Mouse (Mus musculus): ENCODE measurements around the gene Gpr55. TPM values are rescaled to one million over a fixed set of nuclear protein-coding genes. Genes with fewer than 3 reads are reported as not detected.
A peak's percentile ranks its signal among the peaks of the same experiment; 100 is the strongest.

Gene Gpr55
- polyA plus RNA-seq, 1 experiment from 2014 or later = 0.10 TPM

- H3K36me3 ChIP-seq (ENCODE audit: control insufficient read depth, insufficient read depth, low read length) = no peaks in the 10 kb centered on the region
- no peaks in the 10 kb centered on the region for H3K27me3 ChIP-seq (replicated peaks; ENCODE audit: control insufficient read depth, insufficient read depth, low read length)
- H3K4me3 ChIP-seq (ENCODE audit: low read length) = no peak overlapping the region
- WGBS = 78% methylated on average over 5 of the region's 5 CpGs
- no peak for ATAC-seq
- H3K9ac ChIP-seq (ENCODE audit: low read depth, low read length) = no peak overlapping the region
- no peaks in the 10 kb centered on the region for H3K9me3 ChIP-seq (ENCODE audit: control insufficient read depth, low read length)
- H3K4me1 ChIP-seq (ENCODE audit: control insufficient read depth, insufficient read depth, low read length) = peaks cover 8% of the 10 kb centered on the region
- no peak overlapping the region for H3K27ac ChIP-seq (ENCODE audit: low read length)
- H3K4me2 ChIP-seq (ENCODE audit: low read depth, low read length) = no peak overlapping the region
Measured at GRCm38 (mm10) chr1:85925183-85925582, 35.6 kb downstream of the Gpr55 start.

- Histone ChIP-seq H3K36me3 (ENCODE audit: control insufficient read depth, insufficient read depth, low read length) (no peaks in the 10 kb centered on the region), H3K27ac (ENCODE audit: low read length) (no peak overlapping the region), H3K9ac (ENCODE audit: low read depth, low read length) (no peak overlapping the region), H3K9me3 (ENCODE audit: control insufficient read depth, low read length) (no peaks in the 10 kb centered on the region), H3K4me1 (ENCODE audit: control insufficient read depth, insufficient read depth, low read length) (0 out of 2 replicates have a peak, but pooled peaks cover under 1% of the 10 kb centered on the region), H3K4me2 (ENCODE audit: low read depth, low read length) (no peak overlapping the region), H3K27me3 (replicated peaks; ENCODE audit: control insufficient read depth, insufficient read depth, low read length) (no peaks in the 10 kb centered on the region), H3K4me3 (ENCODE audit: low read length) (no peak overlapping the region)
- 69% methylated on average over 5 of the region's 5 CpGs for WGBS
- no peak for ATAC-seq
Measured at GRCm38 (mm10) chr1:85922865-85923211, 38.0 kb downstream of the Gpr55 start.

DNA sequence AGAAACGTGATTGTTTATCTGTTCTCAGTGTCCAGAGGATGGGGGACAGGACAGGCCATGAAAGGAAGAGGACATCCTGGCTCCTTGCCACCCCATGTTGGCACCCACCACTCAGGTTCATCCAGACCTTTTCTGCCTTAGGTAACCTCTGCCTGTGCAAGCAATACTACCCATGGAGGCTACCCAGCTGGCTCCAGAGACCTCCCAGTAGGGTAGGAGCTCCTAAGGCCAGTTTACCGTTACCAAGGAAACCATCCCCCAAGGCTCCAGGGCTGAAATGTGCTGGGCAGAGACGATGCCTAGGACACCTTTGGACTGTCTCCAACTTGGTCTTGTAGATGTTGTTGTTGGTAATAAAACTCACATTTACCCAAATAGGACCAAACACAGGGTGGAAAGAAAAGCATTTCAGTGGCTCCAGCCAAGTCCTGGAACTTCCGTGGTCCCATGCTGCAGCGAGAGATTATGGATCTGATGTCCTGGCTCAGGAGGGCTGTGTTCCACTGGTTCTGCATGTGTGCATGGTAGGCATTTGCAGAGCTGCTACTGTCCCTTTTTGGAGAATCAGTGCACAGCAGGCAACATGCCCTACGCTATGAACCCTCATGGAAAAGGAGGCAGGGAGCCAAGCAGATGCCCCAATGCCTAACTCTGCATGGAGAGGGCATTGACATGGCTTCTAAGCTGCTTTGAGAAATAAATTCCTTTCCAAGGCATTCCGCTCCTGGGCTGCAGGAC is 38.5 kb downstream of the Gpr55 start:
- ATAC-seq = no peak; the same call in 1 of the 2 replicates
- H3K4me2 ChIP-seq (ENCODE audit: low read depth, low read length) = no peak overlapping the region
- H3K9ac ChIP-seq (ENCODE audit: low read depth, low read length) = no peak overlapping the region
- H3K27me3 ChIP-seq (replicated peaks; ENCODE audit: control insufficient read depth, insufficient read depth, low read length) = no peaks in the 10 kb centered on the region
- H3K9me3 ChIP-seq (ENCODE audit: control insufficient read depth, low read length) = no peaks in the 10 kb centered on the region
- H3K4me3 ChIP-seq (ENCODE audit: low read length) = no peak overlapping the region
- WGBS = 64% methylated on average over 7 of the region's 7 CpGs
- H3K36me3 ChIP-seq (ENCODE audit: control insufficient read depth, insufficient read depth, low read length) = no peaks in the 10 kb centered on the region
- no peaks in the 10 kb centered on the region for H3K4me1 ChIP-seq (ENCODE audit: control insufficient read depth, insufficient read depth, low read length)
- H3K27ac ChIP-seq (ENCODE audit: low read length) = no peak overlapping the region

DNA sequence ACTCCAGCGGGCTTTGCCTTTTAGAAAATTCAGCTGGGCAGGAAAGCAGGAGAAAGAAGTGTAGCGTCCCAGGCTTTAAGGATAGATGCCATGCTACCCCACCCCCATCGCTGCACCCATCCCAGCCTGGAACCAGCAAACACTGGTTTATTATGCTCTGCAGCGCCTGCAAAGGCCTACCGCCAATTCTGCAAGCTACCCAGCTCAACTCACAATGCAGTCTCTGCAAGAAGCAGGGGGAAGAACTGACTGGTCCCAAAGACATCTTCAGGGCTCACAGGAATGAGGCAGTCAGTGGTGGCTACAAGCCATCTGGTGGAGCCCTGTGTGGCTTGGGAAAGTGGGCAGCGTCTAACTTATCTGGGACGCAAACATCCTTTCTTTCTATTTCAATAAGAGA is 39.1 kb downstream of the Gpr55 start:
- no peak overlapping the region for H3K27ac ChIP-seq (ENCODE audit: low read length)
- H3K9ac ChIP-seq (ENCODE audit: low read depth, low read length) = no peak overlapping the region
- H3K4me1 ChIP-seq (ENCODE audit: control insufficient read depth, insufficient read depth, low read length) = no peaks in the 10 kb centered on the region
- H3K27me3 ChIP-seq (replicated peaks; ENCODE audit: control insufficient read depth, insufficient read depth, low read length) = no peaks in the 10 kb centered on the region
- H3K4me2 ChIP-seq (ENCODE audit: low read depth, low read length) = no peak overlapping the region
- 78% methylated on average over 7 of the region's 7 CpGs for WGBS
- H3K9me3 ChIP-seq (ENCODE audit: control insufficient read depth, low read length) = no peaks in the 10 kb centered on the region
- ATAC-seq = no peak
- no peaks in the 10 kb centered on the region for H3K36me3 ChIP-seq (ENCODE audit: control insufficient read depth, insufficient read depth, low read length)
- H3K4me3 ChIP-seq (ENCODE audit: low read length) = no peak overlapping the region

DNA sequence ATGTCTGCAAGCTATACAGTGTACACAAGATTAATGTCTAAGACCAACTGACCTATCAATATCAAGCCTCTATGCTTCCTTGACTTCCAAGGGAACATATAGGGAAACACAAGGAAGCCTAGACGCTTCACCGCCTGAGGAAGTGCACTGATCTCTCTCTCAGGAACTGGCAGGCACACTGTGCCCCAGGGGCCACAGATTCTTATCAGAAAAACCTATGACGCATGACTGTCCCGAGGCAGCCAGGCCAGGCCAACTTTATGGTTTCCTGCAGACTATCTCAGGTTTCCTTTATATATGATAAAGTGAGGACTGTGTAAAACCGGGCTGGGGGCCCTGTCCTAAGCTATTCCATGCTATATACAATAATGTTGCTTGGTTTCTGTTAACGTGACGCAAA is 41.2 kb downstream of the Gpr55 start:
- Histone ChIP-seq H3K4me3 (ENCODE audit: low read length) (no peak overlapping the region), H3K27ac (ENCODE audit: low read length) (no peak overlapping the region), H3K36me3 (ENCODE audit: control insufficient read depth, insufficient read depth, low read length) (no peaks in the 10 kb centered on the region), H3K27me3 (replicated peaks; ENCODE audit: control insufficient read depth, insufficient read depth, low read length) (no peaks in the 10 kb centered on the region), H3K9ac (ENCODE audit: low read depth, low read length) (no peak overlapping the region), H3K9me3 (ENCODE audit: control insufficient read depth, low read length) (no peaks in the 10 kb centered on the region), H3K4me2 (ENCODE audit: low read depth, low read length) (no peak overlapping the region), H3K4me1 (ENCODE audit: control insufficient read depth, insufficient read depth, low read length) (no peaks in the 10 kb centered on the region)
- 58% methylated on average over 7 of the region's 7 CpGs for WGBS
- peak; percentile 87 for ATAC-seq

DNA sequence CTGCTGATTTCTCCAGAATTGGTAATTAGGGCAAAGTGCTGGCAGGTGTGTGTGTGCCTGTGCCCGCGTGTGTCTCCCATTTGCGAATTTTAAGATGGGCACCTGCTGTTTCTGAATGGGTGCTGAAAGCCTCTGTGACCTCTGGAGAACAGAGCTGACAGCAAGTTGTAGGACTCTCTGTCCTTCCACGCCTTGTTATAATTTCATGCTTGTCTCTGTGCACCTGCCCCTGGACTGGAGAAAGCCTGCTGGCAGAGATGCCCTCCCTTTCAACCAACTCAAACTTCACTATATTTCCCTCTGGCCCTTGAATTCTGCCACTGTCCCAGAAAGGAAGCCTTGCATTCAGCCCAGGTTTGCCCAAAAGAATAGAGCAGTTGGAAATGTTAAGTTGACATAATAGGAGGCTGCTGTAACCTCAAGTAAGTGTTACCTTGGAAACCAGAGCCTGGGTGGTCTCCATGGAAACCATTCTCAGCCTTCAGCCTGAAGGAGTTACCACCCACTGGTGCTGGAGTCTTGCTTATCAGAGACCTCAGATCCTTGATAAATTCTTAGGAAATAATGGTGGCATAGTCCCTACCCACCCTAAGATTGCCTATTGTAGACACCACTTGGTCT is 43.9 kb downstream of the Gpr55 start:
- H3K27ac ChIP-seq (ENCODE audit: low read length) = no peak overlapping the region
- H3K4me1 ChIP-seq (ENCODE audit: control insufficient read depth, insufficient read depth, low read length) = no peaks in the 10 kb centered on the region
- no peaks in the 10 kb centered on the region for H3K9me3 ChIP-seq (ENCODE audit: control insufficient read depth, low read length)
- H3K27me3 ChIP-seq (replicated peaks; ENCODE audit: control insufficient read depth, insufficient read depth, low read length) = no peaks in the 10 kb centered on the region
- H3K4me3 ChIP-seq (ENCODE audit: low read length) = no peak overlapping the region
- no peaks in the 10 kb centered on the region for H3K36me3 ChIP-seq (ENCODE audit: control insufficient read depth, insufficient read depth, low read length)
- H3K4me2 ChIP-seq (ENCODE audit: low read depth, low read length) = no peak overlapping the region
- 59% methylated on average over 4 of the region's 4 CpGs for WGBS
- ATAC-seq = no peak
- H3K9ac ChIP-seq (ENCODE audit: low read depth, low read length) = no peak overlapping the region

GRCm38 (mm10) chr1:85915890-85916289 is 44.9 kb downstream of the Gpr55 start:
- no peak overlapping the region for H3K4me3 ChIP-seq (ENCODE audit: low read length)
- H3K4me1 ChIP-seq (ENCODE audit: control insufficient read depth, insufficient read depth, low read length) = no peaks in the 10 kb centered on the region
- ATAC-seq = no peak
- no peak overlapping the region for H3K4me2 ChIP-seq (ENCODE audit: low read depth, low read length)
- H3K36me3 ChIP-seq (ENCODE audit: control insufficient read depth, insufficient read depth, low read length) = peaks cover under 1% of the 10 kb centered on the region; the same call in 1 of the 2 replicates
- H3K27me3 ChIP-seq (replicated peaks; ENCODE audit: control insufficient read depth, insufficient read depth, low read length) = no peaks in the 10 kb centered on the region
- no peak overlapping the region for H3K27ac ChIP-seq (ENCODE audit: low read length)
- H3K9ac ChIP-seq (ENCODE audit: low read depth, low read length) = no peak overlapping the region
- no peaks in the 10 kb centered on the region for H3K9me3 ChIP-seq (ENCODE audit: control insufficient read depth, low read length)

DNA sequence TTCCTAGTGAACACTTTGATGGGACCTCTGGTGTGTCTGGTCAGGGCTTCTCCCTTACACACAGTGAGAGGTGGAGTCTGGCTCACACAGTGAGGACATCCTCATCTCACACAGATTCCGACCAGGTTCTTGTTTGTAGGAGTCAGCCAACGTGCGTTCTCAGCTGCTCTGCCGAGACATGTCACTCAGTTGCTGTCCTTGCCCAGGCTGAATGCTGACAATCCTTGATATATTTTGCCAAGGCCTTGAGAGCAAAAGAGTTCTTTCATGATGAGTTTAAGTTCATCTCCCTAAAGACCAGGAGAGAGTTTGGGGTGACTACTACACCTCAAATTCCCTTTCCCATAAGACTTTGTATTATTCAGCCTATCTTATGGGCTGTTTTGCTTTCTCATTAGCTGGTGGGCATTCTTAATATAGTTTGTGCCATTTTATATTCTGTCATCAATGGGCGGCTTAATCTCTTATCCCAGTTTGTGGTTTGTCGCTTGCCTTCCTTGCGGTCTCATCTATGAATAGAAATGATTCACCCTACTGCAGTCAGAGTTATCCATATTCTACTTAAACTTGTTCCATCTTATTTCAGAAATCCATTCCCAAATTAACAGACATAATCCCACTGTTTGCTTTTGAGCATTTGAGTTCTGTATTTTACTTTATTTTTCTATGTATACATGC is 47.6 kb downstream of the Gpr55 start:
- no peak overlapping the region for H3K27ac ChIP-seq (ENCODE audit: low read length)
- H3K4me3 ChIP-seq (ENCODE audit: low read length) = no peak overlapping the region
- H3K36me3 ChIP-seq (ENCODE audit: control insufficient read depth, insufficient read depth, low read length) = peaks cover 2% of the 10 kb centered on the region; the same call in 1 of the 2 replicates
- ATAC-seq = no peak
- H3K27me3 ChIP-seq (replicated peaks; ENCODE audit: control insufficient read depth, insufficient read depth, low read length) = no peaks in the 10 kb centered on the region
- no peak overlapping the region for H3K4me2 ChIP-seq (ENCODE audit: low read depth, low read length)
- H3K4me1 ChIP-seq (ENCODE audit: control insufficient read depth, insufficient read depth, low read length) = no peaks in the 10 kb centered on the region
- H3K9ac ChIP-seq (ENCODE audit: low read depth, low read length) = no peak overlapping the region
- no peaks in the 10 kb centered on the region for H3K9me3 ChIP-seq (ENCODE audit: control insufficient read depth, low read length)
- 91% methylated on average over 7 of the region's 7 CpGs for WGBS

DNA sequence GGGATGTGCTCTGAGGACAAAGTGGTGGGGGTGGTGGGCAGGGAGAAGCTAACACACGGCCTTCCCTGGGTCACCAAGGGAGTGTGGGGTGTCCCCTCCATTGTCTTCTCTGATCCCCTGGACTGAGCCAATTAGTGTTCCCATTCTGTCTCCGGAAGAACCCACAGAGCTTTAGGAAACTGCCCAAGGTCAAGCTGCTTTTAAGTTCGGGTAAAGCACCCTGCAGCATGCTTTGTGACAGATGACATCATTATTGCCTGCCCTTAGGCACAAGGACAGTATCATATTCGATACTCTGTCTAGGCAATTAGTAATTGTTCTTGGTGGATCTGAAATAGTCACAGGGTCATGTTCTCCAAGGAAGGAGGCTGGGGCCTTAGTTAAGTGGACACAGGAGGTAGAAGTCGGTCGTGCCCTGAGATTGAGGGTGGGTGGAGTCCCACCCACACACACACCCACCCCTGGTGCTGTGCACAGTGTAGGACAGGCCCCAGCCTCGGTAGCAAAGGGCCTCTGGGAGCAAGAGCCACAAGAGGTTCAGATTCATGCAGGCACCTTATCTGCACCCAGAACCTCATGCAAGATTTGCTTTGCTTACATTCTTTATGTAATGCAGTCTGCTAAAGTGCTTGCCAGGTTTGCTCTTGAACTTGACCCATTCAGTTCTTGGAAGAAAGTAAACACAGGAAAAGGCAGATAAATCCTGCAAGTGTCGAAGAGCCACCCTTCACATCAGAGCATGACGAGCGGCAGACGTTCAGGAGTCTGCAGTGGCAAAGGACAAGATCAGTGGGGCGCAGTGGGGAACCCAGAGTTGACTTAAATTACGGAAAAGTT is 51.8 kb downstream of the Gpr55 start:
- peak; percentile 60 for ATAC-seq
- no peak overlapping the region for H3K4me2 ChIP-seq (ENCODE audit: low read depth, low read length)
- H3K27ac ChIP-seq (ENCODE audit: low read length) = no peak overlapping the region
- 31% methylated on average over 13 of the region's 13 CpGs for WGBS
- H3K9ac ChIP-seq (ENCODE audit: low read depth, low read length) = no peak overlapping the region
- H3K4me1 ChIP-seq (ENCODE audit: control insufficient read depth, insufficient read depth, low read length) = no peaks in the 10 kb centered on the region
- H3K4me3 ChIP-seq (ENCODE audit: low read length) = no peak overlapping the region
- no peaks in the 10 kb centered on the region for H3K27me3 ChIP-seq (replicated peaks; ENCODE audit: control insufficient read depth, insufficient read depth, low read length)
- H3K9me3 ChIP-seq (ENCODE audit: control insufficient read depth, low read length) = no peaks in the 10 kb centered on the region
- H3K36me3 ChIP-seq (ENCODE audit: control insufficient read depth, insufficient read depth, low read length) = peaks cover 15% of the 10 kb centered on the region

Data from intestine, embryonic 16.5 days (tissue).